Mouse (Mus musculus): ENCODE data around the gene Ipo9. TPM values are rescaled to one million over a fixed set of nuclear protein-coding genes. Genes with fewer than 3 reads are reported as not detected.

Gene Ipo9
- total RNA-seq (2012; rRNA removed) (27.4 and 29.2 TPM in 2 replicates), polyA plus RNA-seq (2012; ENCODE audit: insufficient read depth in 1 of 2, insufficient read length in 2 of 2, low read depth in 1 of 2, low replicate concordance in 2 of 2, missing spikeins in 1 of 2) (10 to 100 TPM in 1 of 2 experiments, not detected in 1; 56.2 TPM)

- H3K27ac ChIP-seq (ENCODE audit: control insufficient read depth, low read depth, low read length) = peak within 1 kb of the TSS; percentile 71
- H3K9ac ChIP-seq (ENCODE audit: control insufficient read depth, low read depth, low read length, poor library complexity, severe bottlenecking) = peak within 1 kb of the TSS; percentile 94
- peak within 1 kb of the TSS; percentile 93 for H3K4me3 ChIP-seq (ENCODE audit: control insufficient read depth in 1 of 2, insufficient read depth in 1 of 2, low read depth in 2 of 2, low read length in 2 of 2)
- H3K36me3 ChIP-seq (ENCODE audit: control insufficient read depth in 1 of 2, insufficient read depth in 2 of 2, low read length in 2 of 2) = peaks cover 6 to 18% of the 10 kb centered on the region in 2 experiments; a peak in 3 of 4 replicates
- no peaks in the 10 kb centered on the region for H3K9me3 ChIP-seq (replicated peaks; ENCODE audit: insufficient read depth, low read length)
- peaks cover 31% of the 10 kb centered on the region for H3K79me2 ChIP-seq (ENCODE audit: control insufficient read depth, insufficient read depth, low read length, poor library complexity)
- peaks cover 0 to 10% of the 10 kb centered on the region in 2 experiments; a peak in 2 of 4 replicates for H3K4me1 ChIP-seq (ENCODE audit: control insufficient read depth in 1 of 2, insufficient read depth in 2 of 2, low read length in 2 of 2)
- peak; percentile 92 for DNase-seq (ENCODE audit: low read depth, low spot score)
- no peaks in the 10 kb centered on the region for H3K27me3 ChIP-seq (ENCODE audit: control insufficient read depth in 1 of 2, insufficient read depth in 2 of 2, low read length in 2 of 2)
- TF ChIP-seq POLR2AphosphoS5 (IDR thresholded peaks at IDR 0.05; ENCODE audit: borderline replicate concordance, low read depth, low read length) (no peak), USF2 (IDR thresholded peaks at IDR 0.05; ENCODE audit: borderline replicate concordance in 1 of 2, insufficient read depth in 1 of 2, low read depth in 1 of 2, low read length in 2 of 2) (no peak), ZC3H11A (IDR thresholded peaks at IDR 0.05; ENCODE audit: low read depth, low read length) (no peak), TCF12 (IDR thresholded peaks at IDR 0.05; ENCODE audit: low read depth, low read length) (peak; percentile 52), RCOR1 (IDR thresholded peaks at IDR 0.05; ENCODE audit: low read depth, low read length) (0 out of 2 replicates have a peak, but pooled peaks have one; percentile 10), ZMIZ1 (IDR thresholded peaks at IDR 0.05; ENCODE audit: low read depth, low read length) (peak; percentile 56; the same call in 1 of the 2 replicates), JUND (IDR thresholded peaks at IDR 0.05; ENCODE audit: low read depth, low read length) (no peak), E2F4 (IDR thresholded peaks at IDR 0.05; ENCODE audit: borderline replicate concordance, low read depth, low read length) (peak; percentile 83; the same call in 1 of the 2 replicates), SMC3 (IDR thresholded peaks at IDR 0.05; ENCODE audit: low read depth, low read length) (no peak), MXI1 (IDR thresholded peaks at IDR 0.05; ENCODE audit: low read depth, low read length) (no peak; the same call in none of the 2 replicates), NELFE (IDR thresholded peaks at IDR 0.05; ENCODE audit: low read depth, low read length) (peak; percentile 77), EP300 (IDR thresholded peaks at IDR 0.05; ENCODE audit: low read depth in 1 of 2, low read length in 2 of 2) (peak in 1 of 2 experiments; percentile 20; a peak in 1 of 4 replicates), MAZ (IDR thresholded peaks at IDR 0.05; ENCODE audit: low read depth, low read length) (peak; percentile 62; the same call in 1 of the 2 replicates), MYB (IDR thresholded peaks at IDR 0.05; ENCODE audit: low read depth, low read length) (no peak), MEF2A (IDR thresholded peaks at IDR 0.05; ENCODE audit: extremely low read depth, insufficient replicate concordance, low read depth, low read length, poor library complexity, severe bottlenecking) (no peak), MAFK (IDR thresholded peaks at IDR 0.05; ENCODE audit: borderline replicate concordance, low read depth, low read length) (no peak), ETS1 (IDR thresholded peaks at IDR 0.05; ENCODE audit: low read depth, low read length) (no peak), ZNF384 (IDR thresholded peaks at IDR 0.05; ENCODE audit: low read depth, low read length) (no peak), HCFC1 (IDR thresholded peaks at IDR 0.05; ENCODE audit: low read depth, low read length) (peak; percentile 84), GATA1 (IDR thresholded peaks at IDR 0.05; ENCODE audit: low read depth, low read length) (no peak), TAL1 (IDR thresholded peaks at IDR 0.05; ENCODE audit: low read length) (no peak), RAD21 (IDR thresholded peaks at IDR 0.05; ENCODE audit: low read depth, low read length) (no peak), CTCF (IDR thresholded peaks at IDR 0.05 in 2 of 3, conservative IDR thresholded peaks at IDR 0.05 in 1 of 3; ENCODE audit: control insufficient read depth in 1 of 3, insufficient read depth in 1 of 3, low read depth in 2 of 3, low read length in 3 of 3, poor library complexity in 1 of 3, severe bottlenecking in 1 of 3) (peak in 2 of 3 experiments; percentile 34 to 62; a peak in 4 of 6 replicates), BHLHE40 (IDR thresholded peaks at IDR 0.05; ENCODE audit: borderline replicate concordance, low read depth, low read length) (no peak), POLR2A (IDR thresholded peaks at IDR 0.05; ENCODE audit: control insufficient read depth in 1 of 2, insufficient read depth in 1 of 2, low read depth in 1 of 2, low read length in 2 of 2, poor library complexity in 1 of 2) (peak; percentile 80 to 91), POLR2AphosphoS2 (IDR thresholded peaks at IDR 0.05; ENCODE audit: low read length) (peak; percentile 78), MAX (IDR thresholded peaks at IDR 0.05; ENCODE audit: low read length) (0 out of 2 replicates have a peak, but pooled peaks have one; percentile 25), NRF1 (IDR thresholded peaks at IDR 0.05; ENCODE audit: insufficient read depth, low read depth, low read length, poor library complexity, severe bottlenecking) (peak; percentile 95), KAT2A (conservative IDR thresholded peaks at IDR 0.05; ENCODE audit: low read depth, low read length) (no peak; the same call in 1 of the 2 replicates), CHD2 (IDR thresholded peaks at IDR 0.05; ENCODE audit: low read length) (no peak), TBP (IDR thresholded peaks at IDR 0.05; ENCODE audit: low read depth, low read length) (peak; percentile 40; the same call in 1 of the 2 replicates), MYC (IDR thresholded peaks at IDR 0.05; ENCODE audit: low read depth, low read length) (no peak; the same call in 1 of the 2 replicates), SIN3A (IDR thresholded peaks at IDR 0.05; ENCODE audit: low read length) (peak; percentile 50; the same call in 1 of the 2 replicates), UBTF (IDR thresholded peaks at IDR 0.05; ENCODE audit: borderline replicate concordance, insufficient read depth, low read depth, low read length) (no peak)
These were observed at the start of gene Ipo9 for GRCm38 (mm10) chr1:135429901-135430668. TSS of gene Ipo9 (minus strand) at chr1:135430499.
